Mouse (Mus musculus): ENCODE results near the gene Slc25a53.

Gene Slc25a53

GRCm38 (mm10) chrX:137038000-137038483 lies at the start of gene Slc25a53:
Gene Slc25a53, minus strand, starts transcription at chrX:137038302.
- in situ Hi-C loops (cut with MboI, MseI), result no loop called here

- in situ Hi-C loops (cut with MboI, MseI), result no loop called here
Measured at GRCm38 (mm10) chrX:137063202-137063601, 25.1 kb upstream of the Slc25a53 start.

- in situ Hi-C loops (cut with MboI, MseI), result no loop called here
Measured at GRCm38 (mm10) chrX:137049425-137050225, 11.5 kb upstream of the Slc25a53 start, which contains the start of gene Fam199x. Gene Fam199x, plus strand, starts transcription at chrX:137049594.

- in situ Hi-C loops (cut with MboI, MseI), result no loop called here
Measured at GRCm38 (mm10) chrX:137049060-137049424, 10.9 kb upstream of the Slc25a53 start.

- in situ Hi-C loops (cut with MboI, MseI), result no loop called here
Measured at GRCm38 (mm10) chrX:137038502-137038901, 400 bp upstream of the Slc25a53 start.

GRCm38 (mm10) chrX:137037470-137037999 lies 567 bp downstream of the Slc25a53 start:
- in situ Hi-C loops (cut with MboI, MseI), result no loop called here

GRCm38 (mm10) chrX:137034322-137034721 lies 3.8 kb downstream of the Slc25a53 start:
- in situ Hi-C loops (cut with MboI, MseI), result no loop called here

GRCm38 (mm10) chrX:137031726-137032125 lies 6.4 kb downstream of the Slc25a53 start:
- in situ Hi-C loops (cut with MboI, MseI), result no loop called here

- in situ Hi-C loops (cut with MboI, MseI), result no loop called here
Measured at GRCm38 (mm10) chrX:137030916-137031315, 7.2 kb downstream of the Slc25a53 start.

- in situ Hi-C loops (cut with MboI, MseI), result loop anchor here (25.0 kb wide), 1 partner anchor 257 kb away; no protein-coding TSS in a partner anchor
Measured at GRCm38 (mm10) chrX:137019310-137019709, 18.8 kb downstream of the Slc25a53 start.

- in situ Hi-C loops (cut with MboI, MseI), result loop anchor here (25.0 kb wide), 1 partner anchor 255 kb away; no protein-coding TSS in a partner anchor
Measured at GRCm38 (mm10) chrX:137017668-137018067, 20.4 kb downstream of the Slc25a53 start.

- in situ Hi-C loops (cut with MboI, MseI), result loop anchor here (25.0 kb wide), 1 partner anchor 253 kb away; no protein-coding TSS in a partner anchor
Measured at GRCm38 (mm10) chrX:137015099-137015709, 22.9 kb downstream of the Slc25a53 start.

GRCm38 (mm10) chrX:136996256-136996655 lies 41.8 kb downstream of the Slc25a53 start:
- in situ Hi-C loops (cut with MboI, MseI), result no loop called here

- in situ Hi-C loops (cut with MboI, MseI), result no loop called here
Measured at GRCm38 (mm10) chrX:136993641-136994040, 44.5 kb downstream of the Slc25a53 start.

- in situ Hi-C loops (cut with MboI, MseI), result no loop called here
Measured at GRCm38 (mm10) chrX:136992978-136993547, 45.0 kb downstream of the Slc25a53 start, which contains the start of gene Zcchc18. Gene Zcchc18, plus strand, starts transcription at chrX:136993155.

- in situ Hi-C loops (cut with MboI, MseI), result no loop called here
Measured at GRCm38 (mm10) chrX:136992191-136992965, 45.7 kb downstream of the Slc25a53 start.

GRCm38 (mm10) chrX:136991274-136991673 lies 46.8 kb downstream of the Slc25a53 start:
- in situ Hi-C loops (cut with MboI, MseI), result no loop called here

- in situ Hi-C loops (cut with MboI, MseI), result no loop called here
Measured at GRCm38 (mm10) chrX:136986039-136986438, 52.1 kb downstream of the Slc25a53 start.

- in situ Hi-C loops (cut with MboI, MseI), result no loop called here
Measured at GRCm38 (mm10) chrX:136978616-136979015, 59.5 kb downstream of the Slc25a53 start.

- in situ Hi-C loops (cut with MboI, MseI), result no loop called here
Measured at GRCm38 (mm10) chrX:136976424-136977084, 61.5 kb downstream of the Slc25a53 start, which contains the start of the genes Tmsb15l and Tmsb15b1. Gene Tmsb15l, minus strand, starts transcription at chrX:136976869. Gene Tmsb15b1, minus strand, starts transcription at chrX:136976874.

Measured in T-helper 2 cell (primary cell).